Mouse (Mus musculus) inflammation-experienced regulatory T-cells, adult 6 months (primary cell): ENCODE measurements around the gene C130032M10Rik. TPM values are rescaled to one million over a fixed set of nuclear protein-coding genes. Genes with fewer than 3 reads are reported as not detected.

Experiments
- ATAC-seq: one replicate; pipeline ENCODE4 v1.8.0; 2017
- polyA plus RNA-seq, 3 experiments: library from polyadenylated mRNA; unstranded; fragments of 100-300 nt; shearing (Covaris generic); gene quantifications; one replicate each; pipeline ENCODE4 v1.2.1; 2017

Gene C130032M10Rik
- polyA plus RNA-seq, 3 experiments from 2014 or later, result not detected

- ATAC-seq, result no peak
Measured at GRCm38 (mm10) chr9:114549117-114549516, 33.6 kb downstream of the C130032M10Rik start.

DNA sequence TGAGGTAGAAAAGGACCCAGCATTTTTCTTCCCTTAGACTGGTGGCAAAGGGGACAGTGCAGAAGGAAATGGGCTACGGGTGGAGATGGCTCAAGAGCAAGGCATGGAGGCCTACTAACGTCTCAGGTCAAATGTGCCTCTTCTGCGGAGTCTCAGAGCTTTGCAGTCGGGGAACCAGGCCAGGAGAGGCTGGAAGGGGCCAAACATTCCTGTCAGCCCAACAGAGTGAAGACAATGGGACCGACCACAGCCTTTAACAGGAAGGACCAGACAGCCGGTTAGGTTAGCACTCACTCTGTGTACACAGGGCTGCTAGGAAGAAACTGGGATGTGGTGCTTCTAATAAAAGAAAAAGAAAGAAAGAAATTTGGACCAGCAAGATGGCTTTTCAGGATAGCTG is 34.5 kb downstream of the C130032M10Rik start:
- no peak for ATAC-seq

GRCm38 (mm10) chr9:114553828-114554227 is 38.3 kb downstream of the C130032M10Rik start:
- no peak for ATAC-seq

DNA sequence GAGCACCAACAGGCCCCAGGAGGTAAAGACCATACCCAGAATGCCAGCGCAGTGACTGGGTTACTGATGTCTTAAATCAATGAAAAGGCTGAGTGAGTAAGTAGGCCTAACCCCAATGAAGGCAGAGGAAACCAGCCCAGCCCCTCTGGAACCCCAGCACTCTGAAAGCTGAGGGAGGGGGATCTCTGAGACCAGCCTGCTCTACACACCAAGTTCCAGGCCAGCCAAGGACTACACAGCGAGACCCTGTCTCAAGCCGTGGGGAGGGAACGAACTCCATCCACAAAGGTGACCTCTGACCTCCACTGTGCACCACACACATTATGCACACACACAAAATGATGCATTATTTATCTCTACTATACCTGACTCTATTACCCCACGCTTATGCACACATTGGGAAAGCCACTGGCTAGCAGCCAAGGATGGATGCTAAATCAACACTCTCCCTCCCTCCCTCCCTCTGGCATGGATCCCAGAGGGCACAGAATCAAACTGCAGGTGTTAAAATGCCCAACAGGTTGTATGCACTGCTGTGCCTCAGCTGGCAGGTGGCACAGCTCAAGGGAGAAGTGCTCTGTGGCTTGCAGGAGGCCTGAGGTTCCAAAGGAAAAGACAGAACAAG is 39.0 kb downstream of the C130032M10Rik start:
- ATAC-seq, result no peak

GRCm38 (mm10) chr9:114556276-114556855 is 40.9 kb downstream of the C130032M10Rik start:
- ATAC-seq, result no peak

DNA sequence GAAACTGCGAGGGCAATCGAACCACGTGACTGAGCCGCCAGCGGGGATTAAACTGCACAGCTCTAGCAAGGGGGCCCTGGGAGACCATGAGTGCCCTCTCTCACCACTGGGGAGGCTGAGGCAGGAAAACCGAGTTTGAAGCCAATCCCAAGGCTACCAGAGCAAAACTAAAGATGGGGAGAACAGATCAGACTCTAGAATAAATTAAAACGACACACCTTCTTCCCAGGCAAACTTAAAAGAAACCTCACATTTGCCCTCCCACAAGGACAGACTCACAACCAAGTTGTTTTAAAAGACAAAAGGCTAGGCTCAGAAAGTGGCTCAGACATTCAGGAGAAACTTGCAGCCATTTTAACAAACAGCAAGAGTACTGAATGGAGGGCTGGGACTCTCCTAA is 41.6 kb downstream of the C130032M10Rik start:
- no peak for ATAC-seq

GRCm38 (mm10) chr9:114560141-114560540 is 44.6 kb downstream of the C130032M10Rik start:
- ATAC-seq, result no peak

DNA sequence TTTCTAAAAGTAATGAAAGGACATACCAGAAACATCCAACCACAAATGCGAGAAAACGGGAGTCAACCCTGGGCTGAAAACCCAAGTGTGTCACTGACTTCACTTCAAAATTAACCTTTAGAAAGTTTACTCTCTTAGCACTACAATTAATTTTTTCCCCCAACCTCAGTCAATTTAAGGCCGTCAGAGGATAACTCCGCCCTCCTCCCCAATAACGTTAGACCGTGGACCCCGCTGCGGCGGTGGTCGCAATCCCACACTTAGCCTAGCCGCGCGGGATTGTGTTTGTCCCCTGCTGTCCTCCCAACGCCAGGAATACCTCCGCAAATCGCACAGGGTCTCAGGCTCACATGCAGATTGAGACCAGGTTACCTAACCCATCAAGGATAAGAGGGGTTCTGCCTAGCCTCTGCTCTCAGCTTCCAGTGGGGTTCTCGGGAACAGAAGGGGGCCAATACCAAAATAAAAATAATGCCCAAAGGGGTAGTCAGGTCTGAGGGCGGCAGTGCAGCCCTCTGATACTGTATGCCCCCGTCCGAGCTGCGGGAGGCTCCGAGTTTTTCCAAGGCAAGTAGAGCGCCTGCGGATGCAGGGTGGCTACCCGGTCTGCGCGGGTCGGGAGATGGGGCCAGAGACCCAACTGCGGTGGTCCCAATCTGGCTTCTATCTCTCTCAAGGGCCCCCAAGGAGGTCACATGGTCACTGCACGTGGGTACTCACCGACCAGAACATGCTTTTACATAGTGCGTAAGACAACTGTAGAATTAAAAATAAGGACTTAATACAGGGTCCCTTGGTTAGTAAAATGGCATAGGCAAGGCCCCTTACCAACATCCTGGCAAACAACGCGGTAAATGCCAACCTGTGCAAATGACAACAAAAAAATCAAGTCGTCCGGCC is 45.5 kb downstream of the C130032M10Rik start:
- no peak for ATAC-seq

DNA sequence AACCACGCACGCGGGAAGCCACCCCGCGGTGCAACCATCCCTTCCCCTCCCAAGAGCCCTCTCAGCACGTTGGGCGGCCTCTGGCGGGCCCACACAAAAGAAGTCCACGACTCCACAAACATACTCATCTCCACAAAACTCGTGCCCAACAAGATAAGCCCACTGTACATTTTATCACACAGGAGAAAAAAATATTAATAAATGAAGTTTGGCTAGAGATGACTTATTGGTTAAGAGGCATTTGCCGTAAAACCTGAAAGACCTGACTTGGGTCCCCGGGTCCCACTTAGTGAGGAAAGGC is 46.1 kb downstream of the C130032M10Rik start:
- ATAC-seq, result no peak

GRCm38 (mm10) chr9:114562031-114562918 is 46.8 kb downstream of the C130032M10Rik start:
- no peak for ATAC-seq

GRCm38 (mm10) chr9:114562919-114563751 is 47.6 kb downstream of the C130032M10Rik start:
- ATAC-seq, result no peak

DNA sequence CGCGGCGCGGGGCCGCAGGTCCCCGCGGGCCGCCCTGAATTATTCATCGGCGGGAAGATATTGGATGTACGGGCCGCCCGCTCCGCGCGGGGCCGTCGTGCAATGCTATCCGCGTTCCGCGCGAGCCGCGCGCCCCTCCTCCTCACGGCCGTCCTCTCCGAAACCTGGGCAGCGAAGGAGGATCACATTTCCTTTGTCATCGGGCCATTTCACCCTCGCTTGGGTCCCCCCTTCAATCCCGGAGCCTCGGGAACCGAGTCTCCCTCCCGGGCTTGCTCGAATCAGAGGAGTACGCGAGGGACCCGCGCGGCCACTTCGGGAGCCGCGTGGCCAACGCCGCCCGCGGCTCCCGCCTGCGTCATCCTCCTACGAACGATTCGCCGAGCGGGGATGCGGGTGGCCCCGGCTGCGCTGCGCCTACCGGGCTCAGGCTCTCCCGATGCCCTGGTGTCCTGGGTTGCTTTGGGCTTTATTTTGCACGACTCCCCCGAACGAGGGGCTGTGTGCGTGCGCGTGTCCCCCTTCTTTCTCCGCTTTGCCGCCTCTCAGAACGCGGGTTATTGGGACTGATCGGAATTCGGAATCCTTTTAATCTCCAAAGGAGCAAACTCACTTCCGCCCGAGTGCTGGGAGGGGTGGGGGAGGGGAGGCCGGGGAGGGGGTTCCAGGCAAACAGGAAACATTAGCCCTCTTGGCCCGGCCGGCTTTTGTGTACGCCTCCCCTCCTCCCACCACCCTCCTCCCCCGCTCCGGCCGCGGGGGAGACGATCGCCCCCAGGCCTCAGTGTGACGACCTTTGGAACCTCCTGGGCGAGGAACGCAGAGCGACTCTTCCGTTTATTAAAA is 48.5 kb downstream of the C130032M10Rik start, which contains the start of gene Trim71:
Gene Trim71 (minus strand): TSS at position 609 of the 846 bp plus-strand sequence.
- no peak for ATAC-seq

- no peak for ATAC-seq
Measured at GRCm38 (mm10) chr9:114564667-114565066, 49.2 kb downstream of the C130032M10Rik start.

Other genes with a start within 250 kb of the C130032M10Rik start
- gene Bcl2a1c, start 185.6 kb upstream of the C130032M10Rik start, polyA plus RNA-seq, result 1 to 10 TPM in 2 of 3 experiments, not detected in 1; 3.4 to 5.9 TPM
- gene Crtap, start 125.0 kb upstream of the C130032M10Rik start, polyA plus RNA-seq, result 1 to 10 TPM; 2.5 to 3.9 (median 3.1) TPM
- gene Glb1, start 114.6 kb upstream of the C130032M10Rik start, polyA plus RNA-seq, result 10 to 100 TPM; 30.2 to 38.0 (median 34.6) TPM
- gene Tmppe, start 114.6 kb upstream of the C130032M10Rik start, polyA plus RNA-seq, result 10 to 100 TPM in 2 of 3 experiments, 1 to 10 TPM in 1; 9.9 to 14.3 (median 12.1) TPM
- 10 to 100 TPM; 16.1 to 24.9 (median 17.5) TPM for gene Ccr4, start 10.8 kb upstream of the C130032M10Rik start, polyA plus RNA-seq
- gene Trim71, start 48.7 kb downstream of the C130032M10Rik start, polyA plus RNA-seq, result under 1 TPM in 1 of 3 experiments, not detected in 2; 0.04 TPM
- 10 to 100 TPM; 21.2 to 24.4 (median 23.6) TPM for gene Cnot10, start 124.5 kb downstream of the C130032M10Rik start, polyA plus RNA-seq
- gene Dync1li1, start 173.1 kb downstream of the C130032M10Rik start, polyA plus RNA-seq, result 10 to 100 TPM; 46.3 to 55.0 (median 50.4) TPM
- 10 to 100 TPM; 62.5 to 80.3 (median 72.6) TPM for gene Cmtm6, start 215.4 kb downstream of the C130032M10Rik start, polyA plus RNA-seq